Mouse (Mus musculus): ENCODE data around the gene Donson.

- TF ChIP-seq CHD1 (IDR thresholded peaks at IDR 0.05; ENCODE audit: low read depth, low read length): no peak
- TF ChIP-seq ETS1 (conservative IDR thresholded peaks at IDR 0.05; ENCODE audit: low read depth, low read length): no peak
- TF ChIP-seq EP300 (IDR thresholded peaks at IDR 0.05; ENCODE audit: low read length): no peak
- no peak for TF ChIP-seq CHD2 (IDR thresholded peaks at IDR 0.05; ENCODE audit: low read length)
- TF ChIP-seq E2F4 (IDR thresholded peaks at IDR 0.05; ENCODE audit: insufficient replicate concordance, low read depth, low read length): no peak
- 0 out of 2 replicates have a peak, but pooled peaks have one; percentile 20 for TF ChIP-seq POLR2A (IDR thresholded peaks at IDR 0.05; ENCODE audit: low read depth, low read length)
- no peak for TF ChIP-seq USF1 (IDR thresholded peaks at IDR 0.05; ENCODE audit: low read depth, low read length)
- no peak for TF ChIP-seq POLR2AphosphoS2 (IDR thresholded peaks at IDR 0.05; ENCODE audit: low read depth, low read length)
- TF ChIP-seq ZKSCAN1 (IDR thresholded peaks at IDR 0.05; ENCODE audit: borderline replicate concordance, low read depth, low read length): no peak
- no peak for TF ChIP-seq ZNF384 (IDR thresholded peaks at IDR 0.05; ENCODE audit: low read depth, low read length)
- TF ChIP-seq CTCF (conservative IDR thresholded peaks at IDR 0.05 in 1 of 2, IDR thresholded peaks at IDR 0.05 in 1 of 2; ENCODE audit: low read depth in 2 of 2, low read length in 2 of 2): no peak
These were observed 49.4 kb downstream of the Donson start for GRCm38 (mm10) chr16:91639161-91639560.

All from CH12.LX (cell line).